Mouse (Mus musculus): ENCODE results near the gene Cldn19. TPM values are rescaled to one million over a fixed set of nuclear protein-coding genes. Genes with fewer than 3 reads are reported as not detected.

The Cldn19 gene
- polyA plus RNA-seq, 1 experiment, result 0.18 TPM

- DNase-seq, result no peak
- TF ChIP-seq POLR2A (IDR thresholded peaks at IDR 0.05; ENCODE audit: control insufficient read depth, extremely low read depth, insufficient read depth, low read length, poor library complexity) (no peak), CTCF (IDR thresholded peaks at IDR 0.05; ENCODE audit: borderline replicate concordance, control insufficient read depth, extremely low read depth, insufficient read depth, low read length, poor library complexity) (no peak)
These were observed 12.6 kb upstream of the Cldn19 start for GRCm38 (mm10) chr4:119242571-119242970.

GRCm38 (mm10) chr4:119244468-119245240 lies 10.6 kb upstream of the Cldn19 start:
- Histone ChIP-seq H3K4me3 (ENCODE audit: control insufficient read depth, insufficient read depth, low read length) (no peak overlapping the region), H3K4me1 (replicated peaks; ENCODE audit: control insufficient read depth, insufficient read depth, low read length) (peaks cover 18% of the 10 kb centered on the region), H3K36me3 (ENCODE audit: control insufficient read depth, insufficient read depth, low read length) (no peaks in the 10 kb centered on the region), H3K27ac (ENCODE audit: control insufficient read depth, insufficient read depth, low read length) (no peak overlapping the region), H3K27me3 (ENCODE audit: control insufficient read depth, insufficient read depth, low read length) (no peaks in the 10 kb centered on the region)
- WGBS, result 96% methylated on average over 22 of the region's 22 CpGs
- no peak for TF ChIP-seq CTCF (IDR thresholded peaks at IDR 0.05; ENCODE audit: borderline replicate concordance, control insufficient read depth, extremely low read depth, insufficient read depth, low read length, poor library complexity)
- TF ChIP-seq POLR2A (IDR thresholded peaks at IDR 0.05; ENCODE audit: control insufficient read depth, extremely low read depth, insufficient read depth, low read length, poor library complexity), result no peak
- DNase-seq, result no peak

More at GRCm38 (mm10) chr4:119242571-119242970, 12.6 kb upstream of the Cldn19 start:
- WGBS, result 98% methylated on average over 12 of the region's 12 CpGs
- H3K27ac ChIP-seq (ENCODE audit: control insufficient read depth, insufficient read depth, low read length), result no peak overlapping the region
- H3K36me3 ChIP-seq (ENCODE audit: control insufficient read depth, insufficient read depth, low read length), result no peaks in the 10 kb centered on the region
- no peaks in the 10 kb centered on the region for H3K27me3 ChIP-seq (ENCODE audit: control insufficient read depth, insufficient read depth, low read length)
- H3K4me1 ChIP-seq (replicated peaks; ENCODE audit: control insufficient read depth, insufficient read depth, low read length), result peaks cover 22% of the 10 kb centered on the region
- no peak overlapping the region for H3K4me3 ChIP-seq (ENCODE audit: control insufficient read depth, insufficient read depth, low read length)

- Histone ChIP-seq H3K36me3 (ENCODE audit: control insufficient read depth, insufficient read depth, low read length) (no peaks in the 10 kb centered on the region), H3K27ac (ENCODE audit: control insufficient read depth, insufficient read depth, low read length) (no peak overlapping the region), H3K27me3 (ENCODE audit: control insufficient read depth, insufficient read depth, low read length) (no peaks in the 10 kb centered on the region), H3K4me1 (replicated peaks; ENCODE audit: control insufficient read depth, insufficient read depth, low read length) (peaks cover 17% of the 10 kb centered on the region), H3K4me3 (ENCODE audit: control insufficient read depth, insufficient read depth, low read length) (no peak overlapping the region)
- WGBS, result 90% methylated on average over 7 of the region's 7 CpGs
- no peak for TF ChIP-seq CTCF (IDR thresholded peaks at IDR 0.05; ENCODE audit: borderline replicate concordance, control insufficient read depth, extremely low read depth, insufficient read depth, low read length, poor library complexity)
- no peak for TF ChIP-seq POLR2A (IDR thresholded peaks at IDR 0.05; ENCODE audit: control insufficient read depth, extremely low read depth, insufficient read depth, low read length, poor library complexity)
- DNase-seq, result no peak
These were observed 9.7 kb upstream of the Cldn19 start for GRCm38 (mm10) chr4:119245556-119245955.

GRCm38 (mm10) chr4:119245961-119246360 lies 9.3 kb upstream of the Cldn19 start:
- Histone ChIP-seq H3K27me3 (ENCODE audit: control insufficient read depth, insufficient read depth, low read length) (no peaks in the 10 kb centered on the region), H3K4me1 (replicated peaks; ENCODE audit: control insufficient read depth, insufficient read depth, low read length) (peaks cover 17% of the 10 kb centered on the region), H3K27ac (ENCODE audit: control insufficient read depth, insufficient read depth, low read length) (no peak overlapping the region), H3K36me3 (ENCODE audit: control insufficient read depth, insufficient read depth, low read length) (no peaks in the 10 kb centered on the region), H3K4me3 (ENCODE audit: control insufficient read depth, insufficient read depth, low read length) (no peak overlapping the region)
- TF ChIP-seq CTCF (IDR thresholded peaks at IDR 0.05; ENCODE audit: borderline replicate concordance, control insufficient read depth, extremely low read depth, insufficient read depth, low read length, poor library complexity) (no peak), POLR2A (IDR thresholded peaks at IDR 0.05; ENCODE audit: control insufficient read depth, extremely low read depth, insufficient read depth, low read length, poor library complexity) (no peak)
- DNase-seq, result no peak
- 96% methylated on average over 9 of the region's 9 CpGs for WGBS

GRCm38 (mm10) chr4:119246688-119247225 lies 8.5 kb upstream of the Cldn19 start:
- no peak for TF ChIP-seq POLR2A (IDR thresholded peaks at IDR 0.05; ENCODE audit: control insufficient read depth, extremely low read depth, insufficient read depth, low read length, poor library complexity)
- TF ChIP-seq CTCF (IDR thresholded peaks at IDR 0.05; ENCODE audit: borderline replicate concordance, control insufficient read depth, extremely low read depth, insufficient read depth, low read length, poor library complexity), result no peak
- peak; percentile 28 for DNase-seq
- H3K4me1 ChIP-seq (replicated peaks; ENCODE audit: control insufficient read depth, insufficient read depth, low read length), result peaks cover 17% of the 10 kb centered on the region

GRCm38 (mm10) chr4:119247462-119248235 lies 7.6 kb upstream of the Cldn19 start:
- no peak for TF ChIP-seq POLR2A (IDR thresholded peaks at IDR 0.05; ENCODE audit: control insufficient read depth, extremely low read depth, insufficient read depth, low read length, poor library complexity)
- TF ChIP-seq CTCF (IDR thresholded peaks at IDR 0.05; ENCODE audit: borderline replicate concordance, control insufficient read depth, extremely low read depth, insufficient read depth, low read length, poor library complexity), result peak; percentile 85
- 54% methylated on average over 13 of the region's 13 CpGs for WGBS
- DNase-seq, result peak; percentile 81
- H3K36me3 ChIP-seq (ENCODE audit: control insufficient read depth, insufficient read depth, low read length), result no peaks in the 10 kb centered on the region
- H3K4me3 ChIP-seq (ENCODE audit: control insufficient read depth, insufficient read depth, low read length), result no peak overlapping the region
- no peak overlapping the region for H3K27ac ChIP-seq (ENCODE audit: control insufficient read depth, insufficient read depth, low read length)
- peaks cover 17% of the 10 kb centered on the region for H3K4me1 ChIP-seq (replicated peaks; ENCODE audit: control insufficient read depth, insufficient read depth, low read length)
- H3K27me3 ChIP-seq (ENCODE audit: control insufficient read depth, insufficient read depth, low read length), result no peaks in the 10 kb centered on the region

More at GRCm38 (mm10) chr4:119246688-119247225, 8.5 kb upstream of the Cldn19 start:
- 0 out of 2 replicates have a peak overlapping the region, but pooled peaks have one; percentile 0 for H3K27ac ChIP-seq (ENCODE audit: control insufficient read depth, insufficient read depth, low read length)
- 44% methylated on average over 14 of the region's 14 CpGs for WGBS
- no peak overlapping the region for H3K4me3 ChIP-seq (ENCODE audit: control insufficient read depth, insufficient read depth, low read length)
- no peaks in the 10 kb centered on the region for H3K36me3 ChIP-seq (ENCODE audit: control insufficient read depth, insufficient read depth, low read length)
- H3K27me3 ChIP-seq (ENCODE audit: control insufficient read depth, insufficient read depth, low read length), result no peaks in the 10 kb centered on the region

Measured in thymus, adult 2 months (tissue).